Mouse (Mus musculus): Measurements from ENCODE around the gene Plxna1.

DNA sequence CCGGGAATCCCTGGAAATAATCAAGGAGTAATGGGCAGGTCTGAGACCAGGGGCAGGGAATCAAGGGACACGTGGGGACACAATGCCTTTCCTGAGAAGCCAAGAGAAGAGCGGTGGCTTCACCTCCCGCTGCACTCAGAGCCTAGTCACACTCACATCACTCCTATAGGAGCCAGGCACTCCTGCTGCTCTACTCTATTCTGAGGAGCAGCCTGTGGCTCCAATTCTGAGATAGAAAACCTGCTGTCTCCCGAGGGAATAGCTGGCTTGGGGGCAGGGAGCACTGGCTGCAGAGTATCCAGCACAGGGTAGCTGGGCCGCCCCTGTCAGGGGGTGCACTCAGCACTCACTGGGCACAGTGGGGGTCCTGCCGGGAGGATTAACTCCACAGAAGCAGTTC is 6.8 kb downstream of the Plxna1 start:
- TF ChIP-seq POLR2A (IDR thresholded peaks at IDR 0.05; ENCODE audit: low read depth, low read length) (no peak), CTCF (IDR thresholded peaks at IDR 0.05; ENCODE audit: extremely low read depth, insufficient read length, insufficient replicate concordance, low read depth, low read length) (no peak)
